Mouse (Mus musculus) heart, adult 2 months (tissue): ENCODE data around the gene Gm21119. TPM values are rescaled to one million over a fixed set of nuclear protein-coding genes. Genes with fewer than 3 reads are reported as not detected.
"Not testable (repeated sequence)": the region's sequence is repeated elsewhere in the genome, so short reads cannot be mapped to it uniquely, and the experiment has no call there.

Experiments used
- DNase-seq, 2 experiments: peaks; one replicate each; pipeline ENCODE4 v3.0.0; 2021
- H3K27ac ChIP-seq: fragments of 200-600 bp; 2 replicates; pipeline ENCODE4 v1.8.1; 2022
- H3K27me3 ChIP-seq: fragments of 200-500 bp; 2 replicates; pipeline ENCODE4 v1.6.1; 2012; ENCODE audit warnings: mild to moderate bottlenecking, low read length, inconsistent platforms, mixed read lengths; ENCODE audit not compliant: control insufficient read depth, insufficient read depth
- H3K36me3 ChIP-seq: fragments of 200-500 bp; 2 replicates; pipeline ENCODE4 v1.6.1; 2012; ENCODE audit warnings: low read length, inconsistent platforms; ENCODE audit not compliant: control insufficient read depth, insufficient read depth
- H3K4me1 ChIP-seq: fragments of 200-500 bp; 2 replicates; pipeline ENCODE4 v1.6.1; 2011; ENCODE audit warnings: low read length; ENCODE audit not compliant: control insufficient read depth, insufficient read depth
- H3K4me3 ChIP-seq: fragments of 200-600 bp; 2 replicates; pipeline ENCODE4 v1.8.1; 2022
- H3K79me2 ChIP-seq: fragments of 200-500 bp; replicated peaks from 2 replicates; pipeline ENCODE4 v1.6.1; 2012; ENCODE audit warnings: mild to moderate bottlenecking, inconsistent platforms, low read length, moderate library complexity, mixed read lengths; ENCODE audit not compliant: control insufficient read depth, insufficient read depth
- H3K9ac ChIP-seq: fragments of 200-500 bp; 2 replicates; pipeline ENCODE4 v1.6.1; 2012; ENCODE audit warnings: low read depth, mild to moderate bottlenecking, control low read depth, inconsistent platforms, low read length, mixed read lengths
- CTCF ChIP-seq: fragments of 200-600 bp; IDR thresholded peaks from 2 replicates; pipeline ENCODE4 v1.8.1; 2022; ENCODE audit warnings: antibody characterized with exemption, mild to moderate bottlenecking, moderate library complexity
- WGBS: fragments of 180-500 bp; shearing (Covaris S2); methylation state at CpG from one replicate; pipeline ENCODE4 v1.1.7; 2018; 5-methylcytosine and 5-hydroxymethylcytosine counted together
- intact Hi-C: fragments of 180-260 bp; cut with DNase I; formaldehyde crosslinking; loops from one replicate; pipeline ENCODE4 v1.15.1; 2025
- long read RNA-seq: library from polyadenylated mRNA; stranded (forward); transcript quantifications from one replicate; pipeline ENCODE4 v2.0.0, GENCODE M21; 2021
- polyA plus RNA-seq: library from polyadenylated mRNA; depleted of rRNA; stranded (reverse); fragments of >200 nt; gene quantifications from 2 replicates; pipeline ENCODE4 v1.2.3, GENCODE M21; 2012; rRNA removed
- total RNA-seq, 2 experiments: library from RNA; stranded (reverse); gene quantifications; 2 replicates each; pipeline ENCODE4 v1.2.3; 2021

Gm21119 gene
- under 1 TPM; 0.39 to 0.50 TPM for total RNA-seq
- 0.53 TPM in 1 of 2 replicates, not detected in the other for polyA plus RNA-seq
- long read RNA-seq: 0 reads

- H3K27ac ChIP-seq, H3K4me3 ChIP-seq, H3K4me1 ChIP-seq, H3K9ac ChIP-seq, H3K79me2 ChIP-seq, H3K27me3 ChIP-seq, DNase-seq, H3K36me3 ChIP-seq, intact Hi-C loops: not testable (repeated sequence)
- WGBS: no CpG with 5 or more reads among the region's 2 CpGs
Measured at GRCm38 (mm10) chr8:20614619-20615018, at the start of gene Gm21119. Gm21119 (plus strand) TSS chr8:20614919.

GRCm38 (mm10) chr8:20566753-20567152 lies 48.0 kb upstream of the Gm21119 start:
- DNase-seq, H3K4me3 ChIP-seq, H3K9ac ChIP-seq, H3K36me3 ChIP-seq, H3K79me2 ChIP-seq, H3K27ac ChIP-seq, H3K4me1 ChIP-seq, intact Hi-C loops, H3K27me3 ChIP-seq: not testable (repeated sequence)
- WGBS: no CpG with 5 or more reads among the region's 1 CpGs

GRCm38 (mm10) chr8:20581081-20581480 lies 33.6 kb upstream of the Gm21119 start:
- H3K4me1 ChIP-seq, H3K4me3 ChIP-seq, H3K27ac ChIP-seq, H3K9ac ChIP-seq, H3K27me3 ChIP-seq, H3K79me2 ChIP-seq, H3K36me3 ChIP-seq, intact Hi-C loops: not testable (repeated sequence)
- WGBS: 98% methylated on average over 5 of the region's 6 CpGs
- peak in 1 of 2 experiments; percentile 9 for DNase-seq

- WGBS: 80% methylated on average over 4 of the region's 6 CpGs
- intact Hi-C loops, H3K36me3 ChIP-seq, H3K79me2 ChIP-seq, H3K27me3 ChIP-seq, DNase-seq, H3K9ac ChIP-seq, H3K4me1 ChIP-seq, H3K4me3 ChIP-seq, H3K27ac ChIP-seq: not testable (repeated sequence)
Measured at GRCm38 (mm10) chr8:20582772-20583171, 31.9 kb upstream of the Gm21119 start.

- H3K4me3 ChIP-seq, H3K79me2 ChIP-seq, H3K4me1 ChIP-seq, H3K36me3 ChIP-seq, H3K27me3 ChIP-seq, H3K27ac ChIP-seq, intact Hi-C loops, H3K9ac ChIP-seq: not testable (repeated sequence)
- WGBS: 21% methylated on average over 10 of the region's 12 CpGs
- peak; percentile 46 for TF ChIP-seq CTCF
- peak in 1 of 2 experiments; percentile 21 for DNase-seq
Measured at GRCm38 (mm10) chr8:20588268-20589177, 26.2 kb upstream of the Gm21119 start.

GRCm38 (mm10) chr8:20589178-20589539 lies 25.6 kb upstream of the Gm21119 start:
- H3K79me2 ChIP-seq, H3K36me3 ChIP-seq, H3K4me1 ChIP-seq, H3K9ac ChIP-seq, H3K4me3 ChIP-seq, H3K27ac ChIP-seq, intact Hi-C loops, H3K27me3 ChIP-seq: not testable (repeated sequence)
- WGBS: 81% methylated on average over 2 of the region's 4 CpGs
- DNase-seq: peak; percentile 17 to 41

- H3K27me3 ChIP-seq, H3K9ac ChIP-seq, H3K27ac ChIP-seq, H3K36me3 ChIP-seq, H3K4me1 ChIP-seq, intact Hi-C loops, H3K79me2 ChIP-seq, H3K4me3 ChIP-seq: not testable (repeated sequence)
- WGBS: 85% methylated on average over 3 of the region's 9 CpGs
- peak; percentile 50 to 66 for DNase-seq
Measured at GRCm38 (mm10) chr8:20590117-20590997, 24.4 kb upstream of the Gm21119 start.

- H3K4me1 ChIP-seq, intact Hi-C loops, H3K36me3 ChIP-seq, H3K9ac ChIP-seq, DNase-seq, H3K27ac ChIP-seq, H3K27me3 ChIP-seq, H3K4me3 ChIP-seq, H3K79me2 ChIP-seq: not testable (repeated sequence)
- WGBS: 58% methylated on average over 5 of the region's 8 CpGs
Measured at GRCm38 (mm10) chr8:20591002-20591401, 23.7 kb upstream of the Gm21119 start.

- DNase-seq, intact Hi-C loops: not testable (repeated sequence)
- WGBS: 30% methylated on average over 1 of the region's 5 CpGs
Measured at GRCm38 (mm10) chr8:20592732-20593272, 21.9 kb upstream of the Gm21119 start.

More at GRCm38 (mm10) chr8:20592732-20593272, 21.9 kb upstream of the Gm21119 start:
- H3K27ac ChIP-seq, H3K79me2 ChIP-seq, H3K4me3 ChIP-seq, H3K27me3 ChIP-seq, H3K4me1 ChIP-seq, H3K36me3 ChIP-seq, H3K9ac ChIP-seq: not testable (repeated sequence)
